Mouse (Mus musculus) MEL (cell line): ENCODE data around the gene Smoc1.

Experiments used
- E2F4 ChIP-seq: IDR thresholded peaks from 2 replicates; pipeline ENCODE4 v1.6.1; 2011; ENCODE audit warnings: low read depth, low read length, improper control_type of control experiment, borderline replicate concordance
- NELFE ChIP-seq: IDR thresholded peaks from 2 replicates; pipeline ENCODE4 v1.6.1; 2011; ENCODE audit warnings: low read depth, low read length, improper control_type of control experiment
- TAL1 ChIP-seq: IDR thresholded peaks from 2 replicates; pipeline ENCODE4 v1.6.1; 2012; ENCODE audit warnings: mild to moderate bottlenecking, inconsistent platforms, low read length, moderate library complexity, mixed read lengths

DNA sequence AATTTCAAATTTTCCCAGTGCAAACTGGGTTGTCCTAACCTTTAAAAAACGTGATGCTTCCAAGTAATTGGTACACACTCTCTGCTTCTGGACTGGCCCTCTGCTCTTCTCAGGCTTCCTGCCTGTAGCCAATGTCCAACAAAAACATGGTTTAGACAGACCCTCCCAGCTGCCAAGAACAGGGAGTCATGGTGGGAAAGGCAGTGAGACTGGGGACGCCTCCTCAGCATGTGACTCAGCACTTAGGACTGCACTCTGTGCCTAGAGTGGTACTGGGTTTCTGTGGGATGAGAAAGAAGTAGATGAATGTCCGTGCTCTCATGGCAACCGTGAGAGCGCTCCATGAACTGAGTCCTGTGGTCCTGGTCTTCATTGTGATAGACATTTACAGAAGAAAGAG lies 124.3 kb downstream of the Smoc1 start:
- no peak for TF ChIP-seq NELFE
- no peak for TF ChIP-seq TAL1
- TF ChIP-seq E2F4, result no peak
